Mouse (Mus musculus): ENCODE measurements at regions not wholly inside any gene's neighbourhood (a gene's known extent, or its start where the extent isn't known, plus 50 kb on each side); places are given as distances from the start of the nearest gene placed in this dataset.

GRCm38 (mm10) chr12:51118781-51119180 lies 229.1 kb upstream of the G2e3 start:
- DNase-seq (ENCODE audit: low read depth) = no peak

DNA sequence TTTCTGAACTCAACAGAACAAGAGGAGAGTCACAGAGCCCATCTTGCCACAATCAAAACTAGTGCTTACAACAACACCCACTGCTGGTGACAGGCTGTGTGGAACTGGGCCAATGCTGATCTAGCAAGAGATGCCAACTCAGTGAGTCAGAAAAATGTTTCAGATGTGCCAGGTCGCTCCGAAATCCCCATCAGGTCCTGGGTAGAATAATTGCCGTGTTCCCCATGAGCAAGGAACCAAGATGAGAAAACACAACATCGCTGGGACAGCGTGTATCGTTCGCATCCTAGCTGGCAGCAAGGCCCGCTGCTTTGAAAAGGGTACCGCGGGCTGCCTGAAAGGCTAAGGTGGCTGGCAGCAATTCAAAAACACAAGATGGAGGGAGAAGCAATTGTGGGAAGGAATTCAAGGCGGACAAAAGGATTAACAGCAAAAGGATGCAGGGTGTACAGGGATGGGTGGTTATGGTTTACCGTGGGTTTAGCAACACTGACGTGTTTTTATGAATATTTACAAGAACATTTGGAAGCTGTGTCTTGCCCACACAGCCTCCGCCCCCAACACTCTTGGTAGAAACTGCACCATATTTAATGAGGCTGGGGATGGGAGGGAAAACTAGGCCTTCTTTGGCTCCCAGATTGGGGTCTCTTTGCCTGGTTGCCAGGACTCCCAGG lies 229.7 kb upstream of the G2e3 start:
- no peak for DNase-seq (ENCODE audit: low read depth)

DNA sequence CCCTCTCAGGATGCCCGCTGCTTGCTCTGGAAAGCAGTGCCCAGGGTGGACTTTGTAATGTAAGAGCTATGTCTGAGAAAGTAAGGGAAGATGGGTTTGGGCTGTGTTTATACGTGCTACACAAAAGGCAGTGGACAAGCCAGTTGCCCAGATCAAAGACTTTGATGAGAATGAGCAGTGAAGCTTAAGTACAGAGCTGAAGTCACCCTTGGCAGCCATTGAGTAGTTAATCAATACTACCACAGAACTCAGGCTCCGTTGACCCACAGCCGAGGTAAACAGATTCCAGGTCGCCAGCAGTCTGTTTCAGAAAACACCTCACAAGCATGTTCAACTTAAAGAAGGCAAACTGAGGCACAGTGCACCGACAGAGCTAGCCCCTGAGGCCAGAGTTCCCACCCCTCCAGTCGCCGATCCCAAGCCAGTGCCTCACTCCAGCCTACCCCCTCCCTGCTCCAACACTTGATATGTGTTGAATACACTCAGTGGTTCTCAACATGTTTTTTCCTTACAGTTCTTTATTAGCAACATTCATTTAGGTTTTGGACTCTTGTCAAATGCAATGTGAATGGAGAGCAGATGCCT lies 230.3 kb upstream of the G2e3 start:
- no peak for DNase-seq (ENCODE audit: low read depth)

DNA sequence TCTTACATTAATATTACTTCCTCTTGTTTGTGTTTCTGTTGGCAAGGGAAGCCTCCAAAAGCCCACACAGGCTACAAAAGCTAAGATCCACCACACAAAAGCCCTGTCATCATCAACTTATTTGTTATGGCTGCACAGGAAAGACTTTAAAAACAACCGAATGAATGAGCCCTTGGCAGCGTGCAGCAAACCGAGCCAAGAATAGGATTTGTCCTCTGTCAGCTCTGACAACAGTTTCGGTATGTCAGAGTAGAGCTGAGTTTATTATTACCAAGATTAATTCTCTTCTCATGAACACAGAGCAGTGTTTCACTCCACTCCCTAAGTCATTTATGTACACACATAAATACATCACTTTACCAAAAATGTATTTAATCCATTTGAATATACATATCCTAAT lies 236.1 kb upstream of the G2e3 start:
- no peak for DNase-seq (ENCODE audit: low read depth)

GRCm38 (mm10) chr12:51108044-51108443 lies 239.8 kb upstream of the G2e3 start:
- no peak for DNase-seq (ENCODE audit: low read depth)

GRCm38 (mm10) chr12:51103541-51104042 lies 244.3 kb upstream of the G2e3 start:
- no peak for DNase-seq (ENCODE audit: low read depth)

DNA sequence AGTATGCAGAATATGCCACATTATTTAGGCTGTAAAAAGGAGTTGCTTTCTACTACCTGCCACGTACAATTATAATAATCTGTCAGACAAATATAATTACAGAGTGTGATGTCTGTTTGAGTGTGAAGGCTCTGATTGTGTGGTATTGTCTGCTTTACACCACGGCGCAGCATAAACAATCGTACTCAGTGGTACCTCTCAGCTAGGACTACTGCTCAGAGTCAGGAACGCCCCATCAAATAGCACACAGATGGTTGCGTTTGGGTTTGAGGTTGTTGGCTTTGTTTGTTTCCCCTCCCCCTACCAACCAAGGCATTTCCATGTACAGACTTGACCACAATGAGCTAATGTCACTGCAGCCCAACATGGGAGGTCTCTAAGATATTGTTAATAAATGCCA lies 246.2 kb upstream of the G2e3 start:
- DNase-seq (ENCODE audit: low read depth) = no peak

GRCm38 (mm10) chr12:51100868-51101267 lies 247.0 kb upstream of the G2e3 start:
- no peak for DNase-seq (ENCODE audit: low read depth)

DNA sequence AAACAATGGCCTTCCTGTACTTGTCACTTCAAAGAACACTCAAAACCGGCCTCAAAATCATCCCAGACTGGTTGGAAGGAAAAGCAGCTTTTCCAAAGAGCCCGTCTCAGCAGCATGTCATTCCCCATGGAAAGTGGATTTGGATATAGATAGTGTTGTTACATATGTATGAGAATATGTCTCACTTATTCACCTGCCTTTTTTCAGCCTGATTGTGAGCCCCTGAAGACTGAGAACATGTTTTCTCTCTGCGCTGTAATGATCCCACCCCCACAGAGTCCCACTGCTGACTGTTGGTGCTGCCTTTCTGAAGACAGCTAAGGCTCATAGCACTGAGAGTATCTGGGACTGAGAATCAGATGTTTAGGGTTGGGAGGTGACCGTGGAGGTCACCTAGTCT lies 251.9 kb upstream of the G2e3 start:
- no peak for DNase-seq (ENCODE audit: low read depth)

GRCm38 (mm10) chr12:51089324-51089723 lies 258.5 kb upstream of the G2e3 start:
- no peak for DNase-seq (ENCODE audit: low read depth)

GRCm38 (mm10) chr12:51081809-51082208 lies 266.1 kb upstream of the G2e3 start:
- DNase-seq (ENCODE audit: low read depth) = no peak

- no peak for DNase-seq (ENCODE audit: low read depth)
Measured at GRCm38 (mm10) chr12:51073503-51073902, 274.4 kb upstream of the G2e3 start.

- no peak for DNase-seq (ENCODE audit: low read depth)
Measured at GRCm38 (mm10) chr12:51060931-51061330, 286.9 kb upstream of the G2e3 start.

DNA sequence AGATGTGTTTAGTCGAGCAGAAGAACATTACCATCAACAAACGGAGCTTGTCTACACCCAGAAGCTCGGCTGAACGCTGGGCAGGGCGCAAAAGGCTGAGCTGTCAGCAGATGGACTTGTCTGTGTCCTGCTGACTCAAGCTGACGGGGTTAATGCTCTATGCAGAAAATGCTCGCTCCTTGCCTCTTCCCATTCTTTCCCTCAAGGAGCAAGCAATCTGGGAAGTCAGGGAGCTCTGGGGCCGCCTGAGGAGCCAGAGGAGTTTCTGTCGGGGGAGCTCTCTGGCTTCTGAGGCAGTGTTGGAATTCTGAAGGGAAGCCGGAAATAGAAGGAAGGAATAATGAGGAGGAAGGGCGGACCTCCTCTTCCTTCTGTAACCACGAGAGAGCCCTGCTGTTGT lies 289.3 kb upstream of the G2e3 start:
- DNase-seq (ENCODE audit: low read depth) = no peak

GRCm38 (mm10) chr12:51058104-51058503 lies 289.8 kb upstream of the G2e3 start:
- no peak for DNase-seq (ENCODE audit: low read depth)

- no peak for DNase-seq (ENCODE audit: low read depth)
Measured at GRCm38 (mm10) chr12:51047116-51047515, 300.7 kb upstream of the G2e3 start.

DNA sequence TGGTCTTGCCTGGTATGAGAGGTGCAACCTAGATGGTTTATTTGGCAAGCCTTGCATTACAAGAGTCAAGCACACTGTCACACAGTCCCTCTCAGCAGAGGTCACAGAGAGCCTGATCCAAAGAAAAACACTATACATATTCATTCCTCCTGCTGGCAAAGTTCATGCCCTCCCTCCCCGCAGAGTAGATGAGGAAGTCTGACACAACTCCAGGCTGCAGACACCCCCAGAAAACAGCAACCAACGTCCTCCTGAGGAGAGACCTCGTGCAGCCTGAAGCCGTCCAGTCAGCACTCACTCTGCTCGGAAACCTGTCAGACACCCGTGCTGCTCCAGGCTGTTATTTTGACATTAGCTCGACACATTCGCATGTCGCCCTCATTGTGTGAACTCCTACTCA lies 302.4 kb upstream of the G2e3 start:
- DNase-seq (ENCODE audit: low read depth) = no peak

GRCm38 (mm10) chr12:51045020-51045419 lies 302.8 kb upstream of the G2e3 start:
- DNase-seq (ENCODE audit: low read depth) = no peak

- no peak for DNase-seq (ENCODE audit: low read depth)
Measured at GRCm38 (mm10) chr12:51032193-51032592, 315.7 kb upstream of the G2e3 start.

GRCm38 (mm10) chr12:51028601-51029174 lies 319.2 kb upstream of the G2e3 start:
- no peak for DNase-seq (ENCODE audit: low read depth)

- DNase-seq (ENCODE audit: low read depth) = no peak
Measured at GRCm38 (mm10) chr12:51026046-51026445, 321.8 kb upstream of the G2e3 start.

DNA sequence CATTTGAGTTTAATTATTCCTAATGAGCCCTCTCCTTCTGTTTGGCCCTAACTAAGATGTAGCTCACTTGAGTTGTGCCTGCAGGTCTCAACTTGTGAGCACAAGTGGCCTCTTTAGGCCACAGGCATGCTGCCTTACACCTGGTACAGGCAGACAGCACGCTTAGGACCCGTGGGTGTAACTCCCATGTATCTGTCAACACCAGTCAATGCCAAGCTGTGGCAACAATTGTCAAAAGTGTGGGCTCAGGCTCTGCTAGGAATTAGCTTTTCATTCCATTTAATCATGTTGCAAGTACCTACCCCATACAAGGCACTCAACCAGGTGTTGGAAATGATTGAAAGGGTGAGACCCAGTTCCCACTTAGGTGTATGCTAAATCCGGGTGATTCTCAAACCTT lies 322.3 kb upstream of the G2e3 start:
- DNase-seq (ENCODE audit: low read depth) = no peak

- no peak for DNase-seq (ENCODE audit: low read depth)
Measured at GRCm38 (mm10) chr12:51024057-51024743, 323.7 kb upstream of the G2e3 start.

Measured in c-Kit-positive CD71-positive TER-119-negative erythroid progenitor cells, embryonic 14.5 days (primary cell).